Mouse (Mus musculus): ENCODE measurements around the gene Zfp366.

GRCm38 (mm10) chr13:99226809-99227208 lies 42.2 kb downstream of the Zfp366 start:
- TF ChIP-seq CTCF (IDR thresholded peaks at IDR 0.05; ENCODE audit: low read depth, low read length) = no peak
- no peak for TF ChIP-seq EP300 (IDR thresholded peaks at IDR 0.05; ENCODE audit: insufficient read depth, low read depth, low read length)
- TF ChIP-seq POLR2A (IDR thresholded peaks at IDR 0.05; ENCODE audit: insufficient read depth, low read length) = no peak

All from ES-Bruce4 (cell line).